Mouse (Mus musculus): ENCODE data around the gene Invs.
A peak's percentile ranks its signal among the peaks of the same experiment; 100 is the strongest.

Invs gene

GRCm38 (mm10) chr4:48458436-48458835 lies 178.9 kb downstream of the Invs start:
- no peak for DNase-seq (ENCODE audit: low spot score)

GRCm38 (mm10) chr4:48461060-48461459 lies 181.5 kb downstream of the Invs start:
- DNase-seq (ENCODE audit: low spot score) = no peak

DNA sequence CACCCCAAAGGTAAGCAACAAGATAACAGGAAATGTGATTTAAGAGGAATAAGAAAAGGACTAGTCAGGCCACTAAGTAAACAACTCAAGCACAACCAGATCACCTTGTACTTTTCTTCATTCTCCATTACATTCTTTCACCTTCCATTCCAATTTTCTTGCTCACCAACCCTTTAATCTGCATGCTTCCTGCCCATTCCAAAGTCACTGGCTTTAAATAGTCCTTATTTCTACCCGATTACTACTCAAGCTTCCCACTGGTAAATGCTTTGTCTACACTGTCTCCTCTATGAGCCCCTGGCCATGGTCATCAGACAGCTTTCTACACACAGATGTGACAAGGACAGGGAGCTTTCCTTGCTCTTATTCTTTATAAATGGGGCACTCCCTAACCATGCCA lies 191.4 kb downstream of the Invs start:
- no peak for DNase-seq (ENCODE audit: low spot score)

DNA sequence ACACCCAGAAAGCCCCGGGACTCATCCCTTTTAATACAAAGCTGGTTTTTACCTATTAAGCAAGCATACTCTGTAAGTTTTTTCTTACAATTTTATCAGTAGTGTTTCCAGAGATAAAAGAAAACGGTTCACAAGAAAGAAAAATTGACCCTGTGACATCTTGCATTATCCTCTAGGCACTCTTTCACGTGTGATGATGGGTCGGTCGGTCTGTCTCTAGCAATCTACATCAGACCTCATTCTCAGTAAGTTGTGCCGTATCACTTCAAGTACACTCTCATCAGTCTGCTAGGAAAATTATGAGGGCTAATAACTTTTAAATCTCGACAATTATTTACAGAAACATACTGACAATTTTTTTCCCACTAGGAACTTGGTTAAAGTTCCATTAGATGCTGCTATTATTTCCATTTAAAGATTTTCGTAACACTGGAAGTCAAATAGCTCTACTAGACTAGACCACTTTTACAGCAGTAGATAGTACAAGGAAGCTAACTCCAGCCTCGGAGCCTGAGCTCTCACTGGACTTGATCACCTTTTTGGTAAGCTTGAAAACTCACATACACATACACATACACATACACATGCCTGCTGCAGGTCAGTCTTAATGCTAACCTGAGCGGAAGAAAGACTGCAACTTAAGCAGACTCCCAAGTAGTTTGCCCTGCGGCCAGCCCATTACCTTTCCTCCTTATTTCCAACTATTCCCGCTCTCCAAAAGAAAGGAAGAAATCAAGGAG lies 192.7 kb downstream of the Invs start:
- no peak for DNase-seq (ENCODE audit: low spot score)

DNA sequence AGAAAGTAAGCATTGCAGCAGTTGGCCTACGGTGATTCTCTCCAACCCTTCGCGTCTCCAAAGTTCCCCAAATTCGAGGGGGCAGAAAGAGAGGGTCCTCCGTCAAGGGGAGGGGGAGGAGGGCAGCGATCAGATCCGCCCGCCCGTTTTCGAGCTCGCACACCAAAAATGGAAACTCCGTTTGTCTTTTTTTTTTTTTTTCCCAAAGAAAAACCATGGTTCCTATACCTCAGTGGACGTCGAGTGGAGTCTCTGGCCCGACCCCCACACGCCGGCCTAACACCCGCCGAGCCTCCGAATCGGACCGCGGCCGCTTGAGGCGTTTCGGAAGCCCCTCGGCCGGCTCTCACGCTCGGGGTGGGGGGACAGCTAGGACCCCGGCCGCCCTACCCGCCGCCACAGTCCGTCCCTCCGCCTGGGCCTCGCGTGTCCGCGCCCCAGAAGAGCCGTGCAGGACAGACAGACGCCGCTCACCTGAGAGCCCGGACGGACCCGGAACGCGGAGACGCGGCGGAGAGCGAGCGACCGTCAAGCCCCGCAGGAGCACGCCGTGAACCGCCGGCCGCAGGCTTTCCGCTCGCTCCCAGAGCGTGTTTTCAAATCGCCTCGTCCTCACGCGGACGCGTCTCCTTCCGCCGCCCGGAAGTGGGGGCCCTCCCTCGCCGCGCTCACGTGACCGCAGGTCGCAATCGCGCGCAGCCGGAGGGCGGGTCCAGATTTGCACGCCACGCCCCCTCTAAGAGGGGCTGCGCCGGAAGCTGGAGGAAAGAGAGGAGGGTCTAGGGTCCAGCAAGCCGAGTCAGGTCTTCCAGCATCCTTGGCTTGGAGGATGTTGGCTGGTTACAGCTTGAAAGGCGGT lies 193.5 kb downstream of the Invs start, which contains the start of gene Tex10:
TSS of gene Tex10 (minus strand) at position 668 of the 859 bp plus-strand sequence.
- peak; percentile 97 for DNase-seq (ENCODE audit: low spot score)

DNA sequence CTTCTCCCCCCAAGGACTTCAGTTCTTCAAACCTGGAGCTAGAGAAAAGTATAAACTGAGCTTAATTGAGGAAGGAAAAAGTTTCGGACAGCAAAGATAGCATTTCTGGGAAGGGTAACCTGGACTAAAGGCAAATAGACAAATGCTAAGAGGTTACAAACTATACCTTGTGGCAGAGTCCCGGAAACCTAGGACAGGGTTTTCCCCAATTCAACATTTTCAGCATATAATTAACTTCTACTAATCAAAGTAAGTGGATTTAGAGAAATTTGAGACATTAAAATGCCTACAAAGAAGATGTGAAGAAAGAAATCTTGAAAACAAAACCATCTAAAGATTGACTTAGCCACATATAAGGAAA lies 194.1 kb downstream of the Invs start:
- no peak for DNase-seq (ENCODE audit: low spot score)

DNA sequence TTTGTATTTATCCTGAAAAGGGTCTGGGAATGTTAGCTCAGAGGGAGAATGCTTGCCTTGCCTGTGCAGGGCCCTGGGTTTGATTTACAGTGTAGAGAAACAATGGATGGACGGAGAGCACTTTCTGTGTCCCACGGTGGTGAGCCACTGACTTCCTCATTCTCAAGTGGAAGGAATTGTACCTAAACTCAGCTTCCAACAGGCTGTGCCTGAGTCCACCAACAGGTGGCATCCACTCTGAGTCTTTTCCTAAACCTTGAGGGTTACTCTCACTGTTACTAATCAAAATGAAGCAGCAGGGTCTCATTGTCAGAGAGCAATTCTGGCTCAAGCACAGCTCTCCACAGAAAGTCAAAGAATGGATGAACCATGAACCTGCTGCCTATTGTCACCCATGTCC lies 201.7 kb downstream of the Invs start:
- peak; percentile 55 for DNase-seq (ENCODE audit: low spot score)
